Mouse (Mus musculus) layer of hippocampus, postnatal 36 days (tissue): ENCODE results near the gene Trip13. TPM values are rescaled to one million over a fixed set of nuclear protein-coding genes. Genes with fewer than 3 reads are reported as not detected.

Experiments used
- DNase-seq, 2 experiments: peaks; one replicate each; pipeline ENCODE4 v3.0.0; 2022
- microRNA-seq, 2 experiments: library from miRNA; unstranded; fragments of <30 nt; microRNA quantifications; one replicate each; pipeline ENCODE4 v1.2.0; 2021
- total RNA-seq, 2 experiments: library from RNA; stranded (reverse); gene quantifications; 2 replicates each; pipeline ENCODE4 v1.2.3; 2021

The Trip13 gene
- total RNA-seq, 2 experiments from 2014 or later = 0.88 to 0.95 TPM

- no peak for DNase-seq
These were observed 51.0 kb downstream of the Trip13 start for GRCm38 (mm10) chr13:73886601-73887000.

GRCm38 (mm10) chr13:73886066-73886465, 51.5 kb downstream of the Trip13 start:
- no peak for DNase-seq

GRCm38 (mm10) chr13:73885656-73886055, 51.9 kb downstream of the Trip13 start:
- DNase-seq = no peak

- no peak for DNase-seq
These were observed 56.2 kb downstream of the Trip13 start for GRCm38 (mm10) chr13:73881347-73881746.

GRCm38 (mm10) chr13:73879824-73880223, 57.8 kb downstream of the Trip13 start:
- DNase-seq = peak in 1 of 2 experiments; percentile 13

- DNase-seq = no peak
These were observed 65.4 kb downstream of the Trip13 start for GRCm38 (mm10) chr13:73872159-73872558.

Small RNA genes lying within 50 kb of the gene (microRNA-seq; reads per million reads assigned to microRNA genes)
- 0 reads per million in 2 experiments for gene Gm25197

Other genes with a start within 250 kb of the Trip13 start
- gene Slc6a19, start 232.9 kb downstream of the Trip13 start, total RNA-seq = not detected
- 1 to 10 TPM; 4.4 to 5.3 TPM for gene Slc12a7, start 204.7 kb downstream of the Trip13 start, total RNA-seq
- 1 to 10 TPM; 6.7 to 8.6 TPM for gene Nkd2, start 90.2 kb downstream of the Trip13 start, total RNA-seq
- gene Brd9, start within 50 bp of the Trip13 start, total RNA-seq = 100 to 1,000 TPM; 103 to 118 TPM
- gene Zdhhc11, start 26.1 kb upstream of the Trip13 start, total RNA-seq = not detected
- gene Tppp, start 71.6 kb upstream of the Trip13 start, total RNA-seq = 100 to 1,000 TPM; 270 to 272 TPM
- gene Cep72, start 124.5 kb upstream of the Trip13 start, total RNA-seq = 1 to 10 TPM; 1.3 to 1.8 TPM
- gene Slc9a3, start 183.7 kb upstream of the Trip13 start, total RNA-seq = 1 to 10 TPM; 1.1 to 1.3 TPM